Mouse (Mus musculus): ENCODE data around the gene Cptp.

Gene Cptp

GRCm38 (mm10) chr4:155869317-155870033, at the start of gene Cptp, which contains the start of gene Ints11:
TSS of gene Cptp (minus strand) at chr4:155869440.
TSS of gene Ints11 (plus strand) at chr4:155869546.
- peak; percentile 98 to 99 for DNase-seq

GRCm38 (mm10) chr4:155908751-155909150, 39.5 kb upstream of the Cptp start:
- peak; percentile 18 to 24 for DNase-seq

- DNase-seq: peak in 1 of 2 experiments; percentile 8
These were observed 39.0 kb upstream of the Cptp start for GRCm38 (mm10) chr4:155908281-155908680.

DNA sequence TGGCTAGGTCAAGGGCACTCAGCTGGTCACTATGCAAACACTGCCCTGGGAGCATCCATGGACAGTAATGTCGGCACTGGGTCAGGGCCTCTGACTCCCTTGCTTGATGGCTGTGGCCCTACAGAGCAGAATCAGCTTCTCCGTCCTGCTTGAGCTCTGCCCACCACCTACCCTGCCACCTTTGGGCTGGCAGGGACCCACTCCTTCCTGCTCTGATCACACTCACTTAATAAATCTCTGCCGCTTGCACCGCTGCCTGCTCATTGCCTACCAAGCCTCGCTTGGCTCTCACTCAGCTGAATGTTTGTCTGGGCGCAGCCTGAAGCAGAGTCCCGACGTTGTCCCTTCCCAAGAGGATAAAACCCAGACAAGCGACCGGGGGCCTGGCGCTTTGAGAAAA, 37.8 kb upstream of the Cptp start:
- peak in 1 of 2 experiments; percentile 7 for DNase-seq

DNA sequence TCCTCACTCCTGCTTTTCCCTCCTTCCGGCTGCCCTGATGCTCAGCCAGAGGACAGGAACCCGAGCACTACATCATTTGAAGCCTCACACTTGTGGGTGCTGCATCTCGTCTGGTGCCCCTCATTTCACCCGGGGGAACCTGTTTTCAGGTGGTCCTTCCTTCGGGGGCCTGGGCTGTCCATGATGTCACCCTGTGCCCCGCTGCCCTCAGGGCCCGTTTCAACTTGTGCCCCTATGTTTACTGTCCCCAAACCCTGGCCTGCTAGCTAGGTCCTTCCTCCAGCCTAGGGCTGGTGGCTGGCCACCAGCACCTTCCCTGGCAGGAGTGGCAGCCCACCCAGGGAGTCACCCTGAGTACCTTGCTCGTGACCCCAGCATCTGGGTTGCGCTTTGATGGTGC, 36.9 kb upstream of the Cptp start:
- peak in 1 of 2 experiments; percentile 5 for DNase-seq

GRCm38 (mm10) chr4:155905634-155906033, 36.4 kb upstream of the Cptp start:
- DNase-seq: peak in 1 of 2 experiments; percentile 14

DNA sequence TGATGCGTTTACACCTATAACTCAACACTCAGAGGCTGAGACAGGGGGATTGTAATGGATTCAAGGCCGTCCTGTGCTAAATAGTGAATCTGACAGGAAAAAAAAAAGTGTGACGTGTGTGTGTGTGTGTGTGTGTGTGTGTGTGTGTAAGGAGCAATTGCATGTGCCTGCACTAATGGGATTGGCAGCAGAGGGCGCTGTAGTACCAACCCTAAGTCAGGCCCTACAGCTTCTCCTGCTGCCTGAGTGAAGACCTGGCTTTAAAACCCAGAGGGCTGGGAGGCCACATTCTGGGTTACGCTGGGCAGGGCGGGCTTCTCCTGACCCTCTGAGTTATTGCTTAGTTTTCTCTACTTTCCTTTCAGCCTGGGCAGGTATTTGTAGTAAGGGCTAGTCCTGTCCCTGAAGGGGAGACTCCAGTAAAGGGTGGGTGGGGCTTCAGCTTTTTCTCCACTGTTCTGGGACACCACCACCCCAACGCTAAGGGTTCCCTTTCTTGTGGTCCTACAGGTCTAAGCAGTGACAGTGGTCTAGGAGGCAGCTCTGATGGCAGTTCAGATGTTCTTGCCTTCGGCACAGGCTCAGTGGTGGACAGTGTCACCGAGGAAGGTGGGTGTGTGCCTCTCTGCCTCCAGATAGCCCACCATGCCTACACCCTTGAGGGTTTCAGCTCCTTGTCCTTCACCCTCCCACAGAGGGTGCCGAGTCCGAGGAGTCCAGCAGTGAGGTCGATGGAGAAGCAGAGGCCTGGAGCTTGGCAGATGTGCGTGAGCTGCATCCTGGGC, 35.3 kb upstream of the Cptp start:
- peak; percentile 64 to 73 for DNase-seq

DNA sequence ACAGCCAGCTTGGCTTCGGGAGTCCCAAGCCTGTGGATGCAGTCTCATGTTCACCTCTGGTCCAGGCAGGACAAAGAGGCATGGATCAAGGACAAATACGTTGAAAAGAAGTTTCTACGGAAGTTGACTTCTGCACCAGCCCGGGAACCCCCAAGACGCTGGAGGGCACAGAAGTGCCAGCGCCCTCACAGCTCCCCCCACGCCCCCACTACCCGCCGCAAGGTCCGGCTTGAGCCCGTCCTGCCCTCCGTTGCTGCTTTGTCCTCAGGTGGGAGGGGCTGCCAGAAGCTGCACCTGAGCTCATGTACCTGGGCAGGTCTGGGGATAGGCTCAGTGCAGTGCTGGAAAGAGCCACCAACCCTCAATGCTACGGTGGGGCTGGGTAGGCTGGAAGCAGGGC, 34.0 kb upstream of the Cptp start:
- DNase-seq: peak; percentile 6 to 12

GRCm38 (mm10) chr4:155901205-155901604, 32.0 kb upstream of the Cptp start:
- peak; percentile 47 to 69 for DNase-seq

- no peak for DNase-seq
These were observed 30.1 kb upstream of the Cptp start for GRCm38 (mm10) chr4:155899355-155899754.

- DNase-seq: peak in 1 of 2 experiments; percentile 42
These were observed 29.1 kb upstream of the Cptp start for GRCm38 (mm10) chr4:155898318-155898717.

- no peak for DNase-seq
These were observed 27.2 kb upstream of the Cptp start for GRCm38 (mm10) chr4:155896461-155896860.

DNA sequence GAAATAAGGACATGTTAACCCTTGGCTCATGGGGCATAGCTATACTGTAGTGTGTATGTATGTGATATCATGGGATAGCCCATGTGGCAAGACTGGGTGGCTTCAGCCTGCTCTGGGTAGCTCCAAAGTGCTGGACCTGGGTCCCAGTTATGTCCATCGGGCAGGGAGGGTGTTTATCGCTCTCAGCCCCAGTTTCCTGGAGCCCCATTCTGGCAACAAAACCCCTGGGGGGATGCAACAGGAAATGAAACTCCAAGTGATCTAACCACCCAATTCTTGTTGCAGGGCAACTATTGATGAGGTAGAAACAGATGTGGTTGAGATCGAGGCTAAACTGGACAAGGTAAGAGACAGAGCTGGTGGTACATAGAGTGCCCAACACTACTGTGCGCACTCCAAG, 26.6 kb upstream of the Cptp start:
- DNase-seq: no peak

DNA sequence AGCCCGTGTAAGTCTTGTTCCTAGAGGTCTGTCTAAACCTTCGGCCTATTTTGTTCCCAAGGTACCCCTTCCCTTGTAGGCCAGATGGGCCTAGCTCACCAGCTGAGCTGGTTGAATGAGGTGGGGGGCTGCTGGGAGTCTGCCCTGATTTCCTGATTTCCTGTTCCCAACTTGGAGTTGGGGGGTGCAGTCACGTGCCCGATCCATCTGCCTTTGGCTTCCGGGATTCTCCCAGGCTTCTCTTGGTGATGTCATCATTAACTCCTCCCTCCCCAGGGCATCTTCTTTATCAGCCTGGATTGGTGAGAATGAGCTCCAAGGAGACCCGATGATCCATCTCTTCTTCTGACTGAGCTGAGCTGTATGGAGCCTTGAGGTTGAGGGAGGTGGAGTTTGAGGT, 26.0 kb upstream of the Cptp start:
- DNase-seq: peak; percentile 89 to 92

DNA sequence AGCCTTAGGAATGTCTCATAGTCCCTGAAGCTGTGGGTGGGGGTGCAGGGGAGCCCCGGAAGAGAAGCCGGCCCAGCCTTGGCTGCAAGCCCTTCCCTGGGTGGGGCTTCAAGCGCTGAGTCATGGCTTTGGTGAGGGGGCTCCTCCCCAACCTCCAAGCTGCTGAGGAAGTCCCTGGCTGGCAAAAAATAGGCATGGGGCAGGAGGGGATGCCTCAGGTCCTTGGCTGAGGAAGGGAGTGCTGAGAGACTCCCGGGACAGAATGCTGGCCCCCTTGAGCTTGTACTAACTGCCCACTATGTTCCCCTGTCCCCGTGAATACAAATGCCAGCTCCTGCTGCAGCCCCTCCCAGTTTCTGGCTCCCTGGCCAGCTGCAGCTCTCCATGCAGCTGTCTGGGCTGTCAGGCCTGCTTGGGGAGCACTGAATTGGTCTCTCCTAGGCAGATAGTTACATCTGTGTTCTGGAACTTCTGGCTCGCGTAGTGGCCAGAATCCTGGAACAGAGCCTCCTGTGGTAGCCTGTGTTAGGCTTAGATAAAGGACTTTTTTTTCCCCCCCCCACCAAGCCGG, 25.2 kb upstream of the Cptp start:
- peak; percentile 65 to 71 for DNase-seq

- no peak for DNase-seq
These were observed 24.0 kb upstream of the Cptp start for GRCm38 (mm10) chr4:155893212-155893690.

DNA sequence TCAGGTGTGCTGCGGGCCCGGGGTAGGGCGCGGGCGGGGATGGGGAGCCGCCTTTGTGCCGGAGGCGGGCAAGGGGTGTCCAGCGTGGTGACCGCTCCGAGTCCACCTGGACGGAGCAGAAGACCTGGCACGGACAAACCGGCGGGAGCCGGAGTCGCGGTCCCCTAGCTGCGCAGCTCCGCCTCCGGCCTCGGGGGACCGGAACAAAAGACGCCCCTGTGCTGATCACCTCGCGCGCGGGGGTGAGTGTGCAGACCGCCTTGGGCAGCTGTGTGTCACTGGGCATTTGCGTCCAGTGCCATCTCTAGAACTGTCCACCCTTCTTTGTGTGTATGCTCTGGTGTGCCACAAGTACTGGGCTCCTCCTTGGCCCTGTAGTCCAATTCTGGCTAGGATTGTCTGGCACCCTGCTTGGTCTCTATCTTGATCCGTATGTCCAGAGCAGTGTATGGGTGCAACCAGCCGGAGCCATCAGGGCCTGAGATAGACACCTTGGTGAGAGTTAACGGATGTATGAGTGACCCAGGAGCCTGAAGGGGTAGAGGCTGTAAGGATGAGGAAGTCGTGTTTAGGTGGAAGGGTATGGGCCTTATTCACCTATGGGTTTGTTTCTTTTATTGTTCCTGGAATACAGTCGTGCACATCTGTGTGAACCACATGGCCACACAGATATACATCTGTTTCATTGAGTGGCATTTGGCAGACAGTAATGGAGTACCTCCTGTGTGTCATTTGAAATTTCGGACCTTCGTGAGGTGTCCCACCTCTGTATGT, 23.4 kb upstream of the Cptp start:
- peak in 1 of 2 experiments; percentile 67 for DNase-seq

DNA sequence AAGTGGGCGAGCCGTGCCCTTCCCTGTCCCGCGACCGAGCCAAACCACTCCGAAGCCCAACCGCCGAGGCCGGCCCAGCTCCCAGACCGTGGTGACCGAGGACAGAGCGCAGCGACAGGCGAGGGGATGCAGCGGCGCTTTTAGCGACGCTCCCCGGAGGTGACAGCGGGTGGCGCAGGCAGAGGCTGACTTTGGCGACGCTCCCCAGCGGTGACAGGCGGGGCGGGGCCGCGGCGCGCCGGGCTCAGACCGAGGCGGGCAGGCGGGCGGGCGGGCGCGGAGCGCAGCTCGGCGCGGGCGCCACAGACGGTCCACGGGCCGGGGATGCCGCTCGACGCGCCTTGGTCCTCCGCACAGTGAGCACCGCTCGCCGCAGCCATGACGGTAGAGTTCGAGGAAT, 22.8 kb upstream of the Cptp start:
- peak; percentile 96 for DNase-seq

DNA sequence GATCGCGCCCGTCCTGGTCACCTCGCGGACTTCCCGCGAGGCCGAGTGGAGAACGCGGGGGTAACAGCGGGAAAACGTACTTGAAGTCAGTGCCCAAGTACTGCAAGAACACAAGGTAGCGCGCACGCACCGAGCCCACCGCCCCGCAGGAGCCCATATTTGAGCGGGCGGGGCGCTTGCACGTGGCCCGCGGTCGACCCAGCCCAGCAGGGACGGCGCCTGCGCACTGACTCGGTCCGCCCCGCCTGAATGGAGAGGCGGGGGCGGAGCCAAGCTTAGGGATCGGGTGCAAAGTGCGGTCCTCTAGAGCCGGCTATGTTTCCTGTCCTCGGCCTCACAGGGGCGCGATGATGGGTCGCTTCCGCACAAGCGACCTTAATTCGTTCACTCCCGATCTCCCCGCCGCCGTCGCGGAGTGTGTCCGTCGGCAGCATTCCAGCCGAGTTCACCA, 22.3 kb upstream of the Cptp start, which contains the start of the genes Pusl1 and Acap3:
TSS of gene Pusl1 (minus strand) at position 231 of the 451 bp plus-strand sequence.
TSS of gene Acap3 (plus strand) at position 272 of the 451 bp plus-strand sequence.
- DNase-seq: peak; percentile 99 to 100

DNA sequence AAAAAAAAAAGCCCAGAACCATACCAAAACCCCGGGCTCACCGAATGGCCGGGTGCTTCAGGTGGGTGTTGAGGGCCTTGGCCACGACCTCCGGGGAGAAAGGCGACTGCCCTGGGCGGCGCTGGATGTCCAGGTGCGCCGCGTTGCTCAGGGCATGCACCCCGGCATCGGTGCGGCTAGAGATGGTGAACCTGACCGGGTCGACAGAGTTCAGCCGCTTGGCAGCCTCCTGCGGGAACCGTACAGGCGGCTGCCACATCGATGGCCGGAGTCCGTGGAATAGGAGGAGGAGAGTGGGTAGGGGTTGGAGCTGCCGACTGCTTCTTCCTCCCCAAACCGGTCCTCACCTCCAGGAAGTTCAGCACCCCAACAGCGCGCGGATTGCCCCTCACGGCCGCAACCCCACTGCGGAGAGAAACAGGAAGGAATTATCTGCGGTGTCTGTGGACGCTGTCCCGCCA, 21.8 kb upstream of the Cptp start:
- no peak for DNase-seq

- DNase-seq: no peak
These were observed 20.1 kb upstream of the Cptp start for GRCm38 (mm10) chr4:155889316-155889715.

- DNase-seq: no peak
These were observed 18.9 kb upstream of the Cptp start for GRCm38 (mm10) chr4:155888181-155888580.
